12 mouse cellular contexts compared by ENCODE assay signal in the genomic region with DNA sequence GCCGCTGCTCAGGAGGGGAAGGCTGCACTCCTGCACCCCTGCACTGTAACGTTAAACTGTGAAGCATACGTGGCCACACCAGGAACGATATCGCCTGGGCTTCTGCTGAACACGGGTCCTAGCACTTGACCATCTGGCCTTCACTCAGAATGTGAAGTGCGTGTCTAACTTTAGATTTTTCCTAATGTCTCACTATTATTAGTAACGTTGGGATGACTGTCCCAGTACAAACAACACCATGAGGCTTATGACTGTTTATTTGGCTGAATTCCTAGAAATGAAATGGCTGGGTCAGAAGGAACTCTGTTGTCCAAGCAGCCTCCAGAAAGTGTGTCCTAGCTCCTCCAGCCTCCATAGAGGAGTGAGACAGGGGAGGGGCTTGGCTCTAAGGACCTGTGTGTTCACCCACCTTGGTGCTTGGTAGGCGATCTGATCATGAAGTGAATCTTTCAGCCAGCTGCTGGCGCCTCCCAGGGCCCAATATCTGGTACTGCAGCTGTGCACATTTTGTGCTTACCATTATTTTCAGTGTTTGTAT. TPM values are rescaled to one million over a fixed set of nuclear protein-coding genes. Genes with fewer than 3 reads are reported as not detected.
A peak's percentile ranks its signal among the peaks of the same experiment; 100 is the strongest.
DNase-seq lines count a peak whose midpoint lies in the region; ATAC-seq and TF ChIP-seq lines count a peak whose summit lies in the region.
"Had no signal": no experiment of that assay in that cellular context is flagged by ENCODE, and none has a peak within 500 bp of the region (broad histone marks: within the 10 kb centered on the region; RNA-seq: fewer than 3 reads in every experiment).

No protein-coding gene starts in this region.

- no peaks in the 10 kb centered on the region for H3K4me1 ChIP-seq in lung, embryonic 14.5 days (ENCODE audit: insufficient read depth)
- H3K4me1 ChIP-seq in lung, postnatal 0 days (ENCODE audit: insufficient read depth, low read depth, low read length), result no peaks in the 10 kb centered on the region
- H3K4me1 ChIP-seq: limb, embryonic 12.5 days had no signal

- peak; percentile 40 for DNase-seq in cerebellum, adult 8-10 months
- peak; percentile 55 for DNase-seq in lung, embryonic 14.5 days
- DNase-seq in lung, adult 18-20 months, result no peak
- peak; percentile 64 for DNase-seq in cerebellum, adult 9-10 months
- DNase-seq in lung, postnatal 0 days (ENCODE audit: low spot score), result peak; percentile 51
- DNase-seq in adrenal gland, adult (ENCODE audit: inconsistent age in 2 of 2, low spot score in 1 of 2), result no peak
- DNase-seq in thymus, postnatal 25 days, result no peak
- DNase-seq: kidney, postnatal 25 days had no signal

- no peaks in the 10 kb centered on the region for H3K27me3 ChIP-seq in lung, embryonic 14.5 days (ENCODE audit: insufficient read depth, low read length)
- H3K27me3 ChIP-seq in lung, postnatal 0 days (replicated peaks; ENCODE audit: insufficient read depth, low read length), result no peaks in the 10 kb centered on the region

- no peaks in the 10 kb centered on the region for H3K9me3 ChIP-seq in lung, embryonic 14.5 days (ENCODE audit: low read depth, low read length)
- no peaks in the 10 kb centered on the region for H3K9me3 ChIP-seq in lung, postnatal 0 days (ENCODE audit: low read length)
- H3K9me3 ChIP-seq: hindbrain, embryonic 10.5 days; limb, embryonic 12.5 days had no signal

- H3K27ac ChIP-seq in lung, embryonic 14.5 days (ENCODE audit: low read depth), result no peak overlapping the region
- H3K27ac ChIP-seq in lung, postnatal 0 days (ENCODE audit: low read length), result no peak overlapping the region
- H3K27ac ChIP-seq: hindbrain, embryonic 10.5 days; limb, embryonic 12.5 days had no signal

- no peak for TF ChIP-seq EP300 in lung, postnatal 0 days (IDR thresholded peaks at IDR 0.05)

- ATAC-seq in cerebellum, adult (ENCODE audit: insufficient number of reproducible peaks, low FRiP score, low TSS enrichment), result no peak
- no peak for ATAC-seq in lung, embryonic 14.5 days (ENCODE audit: insufficient read depth)
- peak; percentile 63 for ATAC-seq in lung, postnatal 0 days

- no peaks in the 10 kb centered on the region for H3K36me3 ChIP-seq in lung, embryonic 14.5 days (ENCODE audit: insufficient read depth)
- H3K36me3 ChIP-seq in lung, postnatal 0 days (ENCODE audit: insufficient read depth, low read length), result no peaks in the 10 kb centered on the region
- H3K36me3 ChIP-seq: hindbrain, embryonic 10.5 days; limb, embryonic 12.5 days had no signal

- H3K4me3 ChIP-seq in lung, embryonic 14.5 days (ENCODE audit: low read depth, low read length), result no peak overlapping the region
- no peak overlapping the region for H3K4me3 ChIP-seq in lung, postnatal 0 days (ENCODE audit: low read depth, low read length)
- H3K4me3 ChIP-seq: hindbrain, embryonic 10.5 days; limb, embryonic 12.5 days had no signal

- peak; percentile 27 for TF ChIP-seq CTCF in lung, embryonic 14.5 days (IDR thresholded peaks at IDR 0.05; ENCODE audit: low read depth)
- TF ChIP-seq CTCF in lung, postnatal 0 days (IDR thresholded peaks at IDR 0.05), result peak; percentile 41

- no peak overlapping the region for H3K9ac ChIP-seq in lung, embryonic 14.5 days
- H3K9ac ChIP-seq in lung, postnatal 0 days (replicated peaks; ENCODE audit: low read depth), result no peak overlapping the region
- H3K9ac ChIP-seq: limb, embryonic 12.5 days had no signal

- WGBS in lung, embryonic 14.5 days, result 41% methylated on average over 10 of the region's 10 CpGs
- 40% methylated on average over 10 of the region's 10 CpGs for whole genome bisulfite sequencing in lung, postnatal 0 days

- no peak overlapping the region for H3K4me2 ChIP-seq in lung, embryonic 14.5 days
- no peak overlapping the region for H3K4me2 ChIP-seq in lung, postnatal 0 days (replicated peaks; ENCODE audit: low read depth, low read length)
- H3K4me2 ChIP-seq: limb, embryonic 12.5 days had no signal

RNA-seq across cellular contexts. Expression of a gene that starts 9.1 kb away (rescaled TPM):
- polyA plus RNA-seq in lung, embryonic 14.5 days (2014; fragmentation: Nextera tagmentation; extraction: Ambion mirVana), result 0.05 TPM in 1 of 2 replicates, not detected in the other
- 0.04 TPM in 1 of 2 replicates, not detected in the other for polyA plus RNA-seq in lung, postnatal 0 days (2015; fragmentation: Nextera tagmentation; extraction: Ambion mirVana)
- polyA plus RNA-seq: C2C12 had no signal

RNA-seq across cellular contexts. Expression of a gene that starts 21.8 kb away (rescaled TPM):
- polyA plus RNA-seq in lung, embryonic 14.5 days (2014; fragmentation: Nextera tagmentation; extraction: Ambion mirVana), result not detected in 2 replicates
- 0.11 and 0.12 TPM in 2 replicates for polyA plus RNA-seq in lung, postnatal 0 days (2015; fragmentation: Nextera tagmentation; extraction: Ambion mirVana)
- polyA plus RNA-seq: C2C12; limb, embryonic 12.5 days had no signal

RNA-seq across cellular contexts. Expression of a gene that starts 52.5 kb away (rescaled TPM):
- polyA plus RNA-seq in lung, embryonic 14.5 days (2014; fragmentation: Nextera tagmentation; extraction: Ambion mirVana), result 22.4 and 24.3 TPM in 2 replicates
- 12.5 and 14.8 TPM in 2 replicates for polyA plus RNA-seq in lung, postnatal 0 days (2015; fragmentation: Nextera tagmentation; extraction: Ambion mirVana)

Comparison
In these comparisons a context has a peak if more than half of its experiments do, and no peak if none do; other contexts are left out.
1. DNase-seq: peak in cerebellum, adult 8-10 months (single experiment), lung, embryonic 14.5 days (single experiment), cerebellum, adult 9-10 months (single experiment) and lung, postnatal 0 days (single experiment); none in lung, adult 18-20 months (0 of 2), adrenal gland, adult (0 of 2) and thymus, postnatal 25 days (single experiment).